Mouse (Mus musculus) embryo, embryonic 11 days (tissue): ENCODE results near the gene Bbs9.

Experiments
- DNase-seq: peaks from one replicate; pipeline ENCODE4 v3.0.0-alpha.2; 2015

Bbs9 gene

DNA sequence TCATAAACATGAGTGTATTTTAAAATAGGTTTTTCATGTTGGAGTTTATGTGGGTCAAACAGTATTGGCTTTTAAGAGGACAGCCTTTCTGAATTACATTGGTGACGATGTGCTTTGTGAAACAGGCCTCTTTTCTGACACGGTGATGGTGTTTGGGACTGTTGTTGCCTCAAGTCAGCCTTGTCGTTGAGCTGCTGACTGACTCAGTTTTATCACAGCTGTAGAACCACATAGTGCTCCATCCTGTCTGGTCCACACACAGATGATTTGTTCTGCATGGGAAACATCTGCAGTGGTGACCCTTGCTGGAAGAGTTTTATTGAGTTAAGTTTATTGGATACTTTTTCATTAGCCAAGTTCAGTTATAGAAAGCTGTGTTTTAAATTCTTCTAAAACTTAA lies 283.0 kb downstream of the Bbs9 start:
- DNase-seq = no peak

DNA sequence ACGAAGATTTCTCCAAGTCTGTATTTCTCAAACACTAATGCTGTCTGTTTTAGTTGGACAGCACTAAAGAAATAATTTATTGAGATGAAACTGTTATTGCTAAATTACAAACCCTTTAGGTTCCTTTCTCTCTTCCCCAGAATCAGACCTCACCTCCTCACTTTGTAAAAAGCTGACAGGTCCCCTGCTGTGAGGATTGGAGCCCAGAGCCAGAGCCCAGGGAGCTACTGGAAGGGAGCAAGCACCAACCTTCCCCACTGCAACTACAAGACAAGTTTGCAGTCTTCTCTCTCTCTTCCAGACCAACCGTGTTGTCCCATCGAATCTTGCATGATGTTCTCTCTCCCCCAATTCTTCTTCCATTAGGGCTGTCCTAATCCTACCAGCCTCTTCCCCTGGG lies 283.7 kb downstream of the Bbs9 start:
- DNase-seq = no peak

DNA sequence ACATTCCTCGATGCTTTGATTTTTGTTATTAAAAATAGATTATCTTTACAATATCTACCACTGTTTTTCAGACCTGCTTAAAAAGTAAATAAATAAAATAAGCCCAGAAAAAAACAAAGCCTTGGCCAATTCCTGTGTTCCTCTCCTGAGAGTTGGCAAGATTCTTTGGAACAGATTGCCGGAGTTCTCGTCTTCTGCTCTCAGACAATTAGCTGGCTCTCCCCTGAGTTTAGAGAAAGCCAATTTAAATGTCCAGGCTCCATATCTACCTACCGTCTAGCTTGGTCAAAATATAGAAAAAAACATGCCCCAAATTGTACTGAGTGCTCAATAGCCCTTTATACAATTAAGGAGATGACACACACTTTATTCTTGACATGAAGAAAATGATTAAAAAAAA lies 284.9 kb downstream of the Bbs9 start:
- DNase-seq = no peak

- DNase-seq = no peak
Measured at GRCm38 (mm10) chr9:22761487-22761886, 286.0 kb downstream of the Bbs9 start.

- no peak for DNase-seq
Measured at GRCm38 (mm10) chr9:22765618-22766220, 290.2 kb downstream of the Bbs9 start.

- DNase-seq = no peak
Measured at GRCm38 (mm10) chr9:22767154-22767553, 291.6 kb downstream of the Bbs9 start.

GRCm38 (mm10) chr9:22767860-22768259 lies 292.3 kb downstream of the Bbs9 start:
- no peak for DNase-seq

GRCm38 (mm10) chr9:22771785-22772184 lies 296.3 kb downstream of the Bbs9 start:
- no peak for DNase-seq

- no peak for DNase-seq
Measured at GRCm38 (mm10) chr9:22776246-22776961, 300.9 kb downstream of the Bbs9 start.

DNA sequence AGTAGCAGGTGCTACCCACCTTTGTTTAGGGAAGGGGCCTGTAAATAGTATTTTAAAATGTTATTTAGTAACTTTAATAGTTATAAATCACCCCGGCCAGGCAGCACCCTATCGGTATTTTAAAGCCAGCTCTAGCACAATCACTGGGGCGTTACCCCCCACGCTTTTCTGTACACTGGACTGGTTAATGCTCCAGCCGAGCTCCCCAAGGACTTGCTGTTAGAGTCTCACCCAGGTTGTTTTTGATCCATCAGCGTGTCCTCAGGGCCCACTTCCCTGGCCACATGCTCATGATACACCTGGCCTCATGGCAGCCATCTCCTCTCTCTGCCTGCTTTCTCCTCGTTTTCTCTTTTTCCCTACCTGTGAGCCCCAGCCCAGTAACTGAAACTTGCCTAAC lies 301.9 kb downstream of the Bbs9 start:
- DNase-seq = no peak

GRCm38 (mm10) chr9:22779631-22780030 lies 304.1 kb downstream of the Bbs9 start:
- DNase-seq = no peak

GRCm38 (mm10) chr9:22786006-22786405 lies 310.5 kb downstream of the Bbs9 start:
- DNase-seq = no peak

DNA sequence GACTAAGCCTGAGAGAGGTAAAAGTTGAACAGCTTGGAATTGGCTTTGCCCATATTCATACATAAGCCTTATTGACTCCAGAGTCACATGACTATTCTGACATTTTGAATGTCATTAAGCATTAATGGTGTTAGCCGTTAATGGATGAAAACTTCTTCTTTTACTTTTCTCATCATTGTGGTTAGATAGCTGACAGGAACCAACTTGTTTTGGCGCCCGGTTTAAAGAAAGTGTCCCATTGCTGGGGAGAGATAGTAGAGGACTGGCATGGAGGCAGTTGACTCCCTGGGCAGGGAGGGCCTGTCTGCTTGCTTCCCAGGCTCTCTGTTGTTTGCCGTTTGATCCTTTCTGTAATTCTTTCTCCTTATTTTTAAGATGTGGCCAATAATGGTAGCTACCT lies 312.9 kb downstream of the Bbs9 start:
- no peak for DNase-seq

GRCm38 (mm10) chr9:22788850-22789249 lies 313.3 kb downstream of the Bbs9 start:
- DNase-seq = no peak

DNA sequence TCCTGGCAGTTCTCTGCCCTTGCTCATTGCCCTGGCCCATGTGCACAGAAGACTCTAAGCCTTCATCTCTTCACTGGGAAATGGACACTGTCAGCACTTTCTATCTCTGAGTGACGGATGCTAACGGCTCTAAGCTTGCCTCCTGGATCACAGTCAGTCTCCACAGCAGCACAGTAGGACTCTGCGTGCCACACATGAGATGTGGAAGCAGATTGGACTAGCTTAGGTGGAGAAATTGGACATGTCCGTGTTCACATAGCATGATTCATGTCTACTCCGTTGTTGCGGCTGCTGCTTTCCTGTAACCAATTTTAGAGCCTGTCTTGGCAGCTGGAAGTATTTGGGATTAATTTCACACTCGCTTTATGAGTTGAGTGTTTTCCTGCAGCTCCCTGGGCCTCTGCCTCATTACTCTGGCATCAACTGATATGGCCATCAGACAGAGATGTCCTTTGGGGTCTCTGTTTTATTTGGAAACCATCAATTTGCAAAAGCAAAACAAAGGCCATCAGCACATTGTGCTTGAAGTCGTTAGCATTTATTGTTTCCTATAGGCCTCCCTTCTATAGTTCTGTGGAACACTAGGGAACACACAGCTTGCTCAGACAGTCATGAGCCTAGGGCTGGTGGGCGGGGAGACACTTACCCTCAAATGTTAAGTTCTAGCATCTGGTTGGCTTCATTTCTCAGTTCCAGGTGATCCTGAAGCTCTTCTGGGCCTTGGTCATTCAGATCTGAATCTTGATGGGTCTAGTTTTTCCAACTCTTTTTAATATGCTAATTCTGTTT lies 314.1 kb downstream of the Bbs9 start:
- DNase-seq = no peak

DNA sequence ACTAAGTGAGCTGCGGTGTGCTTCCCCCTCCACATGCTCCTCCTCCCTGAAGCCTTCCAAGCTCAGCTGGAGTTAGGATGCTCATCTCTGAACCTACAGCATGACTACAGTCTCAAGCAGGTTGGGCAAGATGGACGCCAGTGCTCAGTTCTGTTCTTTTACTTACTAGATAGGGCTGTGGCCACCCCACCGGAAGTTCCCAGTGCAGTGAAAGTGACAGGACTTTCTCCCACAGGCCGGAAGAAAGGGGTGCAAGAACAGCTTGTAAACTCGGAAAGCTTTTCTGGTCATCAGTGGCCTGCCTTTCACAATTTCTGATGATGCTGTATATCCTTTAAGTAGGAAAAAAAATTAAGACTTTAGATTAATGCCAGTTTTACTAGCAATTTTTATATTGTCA lies 315.7 kb downstream of the Bbs9 start:
- DNase-seq = no peak

- DNase-seq = no peak
Measured at GRCm38 (mm10) chr9:22791750-22792149, 316.2 kb downstream of the Bbs9 start.

DNA sequence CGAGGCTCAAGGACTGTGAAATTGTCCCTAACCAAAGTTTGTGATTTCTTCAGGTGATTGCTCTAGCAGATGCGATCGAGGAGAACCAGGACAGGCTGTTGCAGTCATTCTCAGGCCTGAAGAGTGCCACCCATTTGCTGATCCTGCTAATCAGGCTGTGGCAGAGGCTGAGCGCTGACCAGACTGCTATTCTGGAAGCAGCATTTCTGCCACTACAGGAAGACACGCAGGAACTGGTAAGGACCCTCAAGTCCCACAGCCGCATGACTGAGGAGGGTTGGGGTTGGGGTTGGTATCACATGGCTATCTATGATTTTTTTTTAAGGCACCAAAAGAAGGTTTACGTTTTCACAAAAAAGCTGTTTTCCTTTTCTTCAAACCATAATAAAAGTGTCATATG lies 318.2 kb downstream of the Bbs9 start:
- no peak for DNase-seq

DNA sequence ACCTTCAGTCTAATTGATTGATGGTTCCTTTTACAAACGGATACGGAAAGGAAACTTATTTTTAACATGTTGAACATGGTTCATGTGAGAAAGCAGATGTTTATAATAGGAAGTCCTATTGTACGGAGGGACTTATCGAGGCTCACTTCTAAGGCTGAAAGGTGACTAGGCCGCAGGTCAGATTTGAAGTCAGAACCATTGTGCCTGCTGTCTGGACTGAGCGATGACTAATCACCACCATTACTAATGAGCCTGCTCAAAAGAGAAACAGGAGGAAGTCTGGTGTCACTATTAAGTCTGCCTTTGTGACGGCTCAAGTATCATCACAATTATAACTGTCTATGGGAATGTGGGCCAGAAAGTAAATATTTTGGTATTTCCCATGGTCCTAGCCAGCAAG lies 325.2 kb downstream of the Bbs9 start:
- no peak for DNase-seq

GRCm38 (mm10) chr9:22805981-22806380 lies 330.5 kb downstream of the Bbs9 start:
- DNase-seq = no peak

GRCm38 (mm10) chr9:22806494-22806893 lies 331.0 kb downstream of the Bbs9 start:
- DNase-seq = no peak

DNA sequence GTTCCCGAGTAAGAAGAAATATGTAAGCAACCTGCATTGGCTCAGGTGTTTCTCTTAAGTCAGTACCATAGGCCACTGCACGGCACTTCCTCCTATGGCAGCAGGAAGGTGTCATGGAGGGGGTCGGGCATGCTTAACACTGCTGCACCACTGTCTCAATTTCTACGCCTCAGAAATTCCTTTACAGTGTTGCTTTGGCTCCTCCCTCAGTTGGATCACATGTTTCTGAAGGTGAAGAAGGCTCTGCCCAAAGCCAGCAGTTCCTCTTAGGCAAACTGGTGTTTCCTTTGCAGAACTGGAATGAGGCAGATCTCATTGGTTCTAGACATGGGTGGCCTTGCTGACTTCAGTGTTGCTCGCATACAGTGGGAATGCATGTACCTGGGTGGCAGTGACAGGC lies 332.2 kb downstream of the Bbs9 start:
- DNase-seq = no peak

- no peak for DNase-seq
Measured at GRCm38 (mm10) chr9:22809621-22810126, 334.2 kb downstream of the Bbs9 start.

GRCm38 (mm10) chr9:22810454-22810853 lies 334.9 kb downstream of the Bbs9 start:
- DNase-seq = no peak
